Mouse (Mus musculus) neural tube, postnatal 0 days (tissue): ENCODE data around the gene Otx2. TPM values are rescaled to one million over a fixed set of nuclear protein-coding genes. Genes with fewer than 3 reads are reported as not detected.

Experiments
- polyA plus RNA-seq: library from polyadenylated mRNA; unstranded; fragments of >200 nt; fragmentation: Nextera tagmentation; extraction: Ambion mirVana; gene quantifications from 2 replicates; pipeline ENCODE4 v1.2.1, GENCODE M21; 2015

Gene Otx2
- polyA plus RNA-seq, result not detected in 2 replicates

GRCm38 (mm10) chr14:48673541-48673940 is at the start of gene Otx2:
Gene Otx2 (minus strand): TSS chr14:48673819.

Other genes with a start within 250 kb of the Otx2 start
- 10.5 and 12.1 TPM in 2 replicates for gene Tmem260, start 227.7 kb downstream of the Otx2 start, polyA plus RNA-seq